Mouse (Mus musculus): ENCODE results near the gene Dtx2. TPM values are rescaled to one million over a fixed set of nuclear protein-coding genes. Genes with fewer than 3 reads are reported as not detected.
A peak's percentile ranks its signal among the peaks of the same experiment; 100 is the strongest.
"Not testable (repeated sequence)": the region's sequence is repeated elsewhere in the genome, so short reads cannot be mapped to it uniquely, and the experiment has no call there.

Dtx2 gene
- total RNA-seq, 2 experiments from 2014 or later, result 7.7 to 8.4 TPM

DNA sequence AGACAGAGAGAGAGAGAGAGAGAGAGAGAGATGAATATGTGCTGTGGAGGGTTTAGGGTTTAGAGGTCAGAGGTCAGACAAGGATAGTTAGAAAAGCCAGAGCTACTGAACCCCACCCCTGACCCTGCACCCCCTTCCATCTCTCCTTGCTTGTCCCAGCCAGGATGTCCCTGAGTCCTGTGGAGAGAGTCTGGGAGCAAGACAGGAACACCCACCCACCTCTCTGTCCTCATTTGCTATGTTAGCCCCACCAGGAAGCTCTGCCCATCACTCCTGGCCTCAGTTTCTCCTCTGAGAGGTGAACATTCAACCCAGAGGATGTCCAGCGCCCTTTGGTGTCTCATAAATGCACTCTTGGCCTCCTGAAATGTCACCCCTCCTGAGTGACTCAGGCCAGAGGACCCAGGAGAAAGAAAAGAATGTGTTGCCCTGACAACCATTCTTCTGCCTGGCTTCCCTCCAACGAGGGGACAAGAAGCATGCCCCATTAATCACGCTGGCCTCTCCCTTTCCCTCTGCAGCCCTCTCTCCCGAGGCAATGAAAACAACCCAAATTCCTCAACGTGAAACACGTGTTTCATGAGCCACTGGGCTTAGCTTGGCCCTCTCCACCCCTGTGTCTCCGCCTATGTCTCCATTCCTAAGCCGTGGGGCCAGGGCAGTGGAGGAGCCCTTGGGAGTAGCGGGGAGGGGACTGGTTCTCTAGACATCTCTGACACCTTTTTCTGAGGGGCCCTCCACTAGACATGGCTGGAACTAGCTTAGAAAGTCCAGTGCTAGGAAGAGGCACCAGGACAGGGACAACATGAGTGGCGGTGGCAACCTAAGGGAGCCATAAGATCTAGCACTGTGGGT, 56.9 kb downstream of the Dtx2 start:
- DNase-seq (ENCODE audit: low spot score in 2 of 2), result no peak
- intact Hi-C loops (cut with DNase I), result no loop called here

GRCm38 (mm10) chr5:136052861-136053655, 58.5 kb downstream of the Dtx2 start:
- intact Hi-C loops (cut with DNase I), result no loop called here

DNA sequence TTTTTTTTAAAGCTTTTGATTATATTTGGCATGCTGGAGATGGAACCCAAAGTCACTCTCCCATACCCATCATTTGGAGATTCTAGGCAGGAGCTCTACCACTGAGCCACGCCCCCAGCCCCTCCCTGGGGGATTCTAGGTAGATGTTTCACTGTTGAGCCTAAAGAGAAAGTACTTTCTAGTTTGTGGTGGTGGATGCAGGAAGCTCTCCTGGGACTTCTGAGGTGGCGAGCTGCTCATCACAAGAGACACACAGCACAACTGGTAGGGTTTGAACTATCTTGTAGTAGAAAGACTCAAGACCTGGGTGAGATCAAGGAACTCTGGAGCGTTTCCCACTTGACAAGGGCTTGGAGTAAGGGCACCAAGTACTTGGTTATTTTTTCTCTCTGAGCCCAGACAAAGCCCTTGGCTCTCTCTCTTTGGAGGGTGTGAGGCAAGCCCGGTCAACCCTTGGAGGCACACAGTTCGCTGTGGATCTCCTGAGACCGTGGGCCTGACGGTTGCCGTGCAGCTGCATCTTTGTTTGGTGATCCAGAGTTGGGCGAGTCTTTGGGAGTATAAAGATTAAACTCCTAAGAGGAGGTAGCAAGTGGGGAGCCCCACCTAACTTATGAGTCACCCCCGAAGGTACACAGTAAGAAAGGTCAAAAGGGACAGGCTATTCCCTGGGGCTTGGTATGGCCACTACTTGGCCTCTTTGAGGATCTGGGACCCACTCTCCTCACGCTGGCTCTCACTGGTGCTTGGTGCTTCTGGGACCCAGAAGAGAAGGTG, 59.9 kb downstream of the Dtx2 start, which contains the start of gene Upk3bl:
Gene Upk3bl, plus strand, starts transcription at position 192 of the 777 bp plus-strand sequence.
- intact Hi-C loops (cut with DNase I), result no loop called here
- DNase-seq (ENCODE audit: low spot score in 2 of 2), result no peak

More at GRCm38 (mm10) chr5:136052861-136053655, 58.5 kb downstream of the Dtx2 start:
- DNase-seq (ENCODE audit: low spot score in 2 of 2), result no peak

DNA sequence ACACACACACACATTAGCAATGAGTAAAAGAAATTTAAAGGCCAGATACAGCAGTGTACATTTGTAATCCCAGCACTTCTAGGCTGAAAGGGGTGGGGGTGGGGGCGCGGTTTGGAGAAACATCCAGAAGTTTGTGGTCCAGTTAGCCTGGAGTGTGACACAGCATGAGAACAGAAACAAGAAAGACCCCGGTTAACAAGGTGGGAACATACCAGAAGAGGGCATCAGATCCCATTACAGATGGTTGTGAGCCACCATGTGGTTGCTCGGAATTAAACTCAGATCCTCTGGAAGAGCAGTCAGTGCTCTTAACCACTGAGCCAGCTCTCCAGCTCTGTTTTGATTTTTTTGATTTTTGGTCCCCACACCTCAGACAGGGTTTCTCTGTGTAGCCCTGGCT, 61.5 kb downstream of the Dtx2 start:
- no peak for DNase-seq (ENCODE audit: low spot score in 2 of 2)
- intact Hi-C loops (cut with DNase I), result no loop called here

DNA sequence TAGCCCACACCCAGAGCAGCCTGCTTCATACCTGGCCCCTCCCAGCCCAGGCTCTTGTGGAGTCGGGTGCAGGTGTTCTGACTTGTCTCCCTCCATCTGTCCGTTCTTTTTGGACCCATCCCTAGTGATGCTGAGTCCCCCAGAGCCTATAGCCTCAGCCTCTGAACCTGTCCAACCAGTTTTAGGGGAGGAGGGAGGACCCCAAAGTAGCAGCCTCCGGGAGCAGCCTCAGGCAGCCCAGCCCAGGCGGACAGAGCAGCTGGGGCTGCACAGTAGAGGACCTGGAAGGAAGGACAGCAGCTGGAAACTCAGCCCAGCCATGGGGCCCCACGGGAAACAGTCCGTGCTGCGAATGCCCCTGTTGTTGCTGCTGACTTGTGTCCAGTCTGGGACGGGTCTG, 62.5 kb downstream of the Dtx2 start:
- no peak for DNase-seq (ENCODE audit: low spot score in 2 of 2)
- intact Hi-C loops (cut with DNase I), result no loop called here

DNA sequence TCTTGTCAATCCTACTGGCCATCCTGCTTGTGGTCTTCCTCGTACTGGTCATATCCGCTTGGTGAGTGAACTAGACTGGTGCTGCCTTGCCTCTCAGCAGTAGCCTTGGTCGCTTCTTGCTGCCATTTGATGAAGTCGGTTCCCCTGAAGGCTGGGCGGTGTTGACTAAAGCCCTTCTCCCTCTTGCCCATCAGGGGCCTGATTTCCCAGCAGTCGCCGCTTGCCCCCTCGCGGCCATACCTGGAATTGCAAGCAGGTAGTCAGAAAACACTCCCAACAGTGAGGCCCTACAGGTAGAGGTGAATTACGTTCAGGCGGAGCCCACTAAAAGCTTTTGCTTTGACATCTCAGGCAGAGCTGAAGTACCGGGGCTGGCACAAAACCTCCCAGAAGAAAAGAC, 67.0 kb downstream of the Dtx2 start:
- DNase-seq (ENCODE audit: low spot score in 2 of 2), result peak; percentile 58 to 68
- intact Hi-C loops (cut with DNase I), result loop anchor here (2.0 to 5.0 kb wide), 3 partner anchors 79 to 183 kb away; partner anchors contain the start of gene Zp3

DNA sequence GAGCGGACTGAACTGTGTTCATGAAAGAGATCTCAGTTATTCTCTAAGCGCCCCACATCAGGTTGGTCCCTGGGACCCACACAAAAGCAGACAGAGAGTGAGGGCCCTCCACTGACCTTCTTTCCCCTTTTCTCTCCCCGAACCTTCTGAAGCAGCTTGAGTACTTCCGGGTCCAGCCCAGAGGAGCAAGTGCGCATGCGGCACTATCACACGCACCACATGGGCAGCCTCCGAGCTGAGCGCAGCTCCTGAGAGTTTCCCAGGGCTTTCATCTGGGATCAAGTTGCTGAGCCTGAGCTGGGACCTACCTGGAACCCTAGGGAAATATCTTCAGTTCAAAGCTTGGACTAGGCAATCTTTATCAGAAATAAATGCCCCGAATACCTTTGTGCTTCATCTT, 69.3 kb downstream of the Dtx2 start:
- intact Hi-C loops (cut with DNase I), result loop anchor here (5.0 kb wide), 2 partner anchors 82 to 167 kb away; partner anchors contain the start of gene Zp3
- no peak for DNase-seq (ENCODE audit: low spot score in 2 of 2)

DNA sequence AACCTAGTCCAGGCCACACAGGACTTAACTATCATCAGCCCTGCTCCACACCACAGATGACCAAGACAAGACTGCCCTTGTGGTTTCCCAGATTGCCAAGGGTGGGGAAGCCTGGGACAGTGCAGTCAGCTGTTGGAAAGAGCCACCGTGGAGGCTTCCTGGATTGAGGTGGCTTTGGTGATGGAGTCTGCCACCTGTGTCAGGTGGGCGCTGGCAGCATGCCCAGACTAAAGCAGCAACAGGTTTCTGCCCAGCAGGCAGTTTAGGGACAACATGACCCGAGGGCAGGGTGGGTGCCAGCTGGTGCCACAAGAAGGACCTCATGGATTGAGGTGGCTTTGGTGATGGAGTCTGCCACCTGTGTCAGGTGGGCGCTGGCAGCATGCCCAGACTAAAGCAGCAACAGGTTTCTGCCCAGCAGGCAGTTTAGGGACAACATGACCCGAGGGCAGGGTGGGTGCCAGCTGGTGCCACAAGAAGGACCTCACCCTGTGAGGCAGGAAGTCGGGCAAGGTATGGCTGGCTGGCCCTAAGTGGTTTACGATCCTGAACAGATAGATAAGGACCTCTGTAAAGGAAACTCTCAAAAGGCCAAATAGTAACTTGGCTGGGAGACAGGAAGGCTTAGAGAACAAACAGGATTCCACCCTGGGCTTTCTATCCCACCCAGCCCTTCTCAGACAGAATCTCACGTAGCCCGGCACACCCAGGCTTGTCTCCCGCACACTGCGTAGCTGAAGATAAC, 72.0 kb downstream of the Dtx2 start:
- intact Hi-C loops (cut with DNase I); DNase-seq (ENCODE audit: low spot score in 2 of 2): not testable (repeated sequence)

DNA sequence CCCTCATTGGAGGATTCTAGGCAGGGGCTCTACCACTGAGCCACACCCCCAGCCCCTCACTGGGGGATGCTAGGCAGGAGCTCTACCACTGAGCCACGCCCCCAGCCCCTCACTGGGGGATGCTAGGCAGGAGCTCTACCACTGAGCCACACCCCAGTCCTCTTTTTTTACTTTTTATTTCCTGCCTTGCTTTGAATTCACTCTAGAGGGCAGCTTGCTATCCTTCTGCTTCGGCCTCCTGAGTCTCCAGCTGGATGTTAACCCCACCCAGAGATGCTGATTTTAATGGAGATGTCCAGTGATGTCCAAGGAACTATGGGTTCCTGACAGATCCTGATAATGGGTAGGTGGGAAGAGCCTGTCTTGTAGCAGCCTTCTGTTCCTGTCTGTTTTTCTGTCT, 74.8 kb downstream of the Dtx2 start:
- DNase-seq (ENCODE audit: low spot score in 2 of 2), result no peak
- intact Hi-C loops (cut with DNase I), result no loop called here

GRCm38 (mm10) chr5:136073051-136073450, 78.5 kb downstream of the Dtx2 start:
- intact Hi-C loops (cut with DNase I), result no loop called here
- no peak for DNase-seq (ENCODE audit: low spot score in 2 of 2)

GRCm38 (mm10) chr5:136073526-136073925, 78.9 kb downstream of the Dtx2 start:
- intact Hi-C loops (cut with DNase I), result no loop called here
- DNase-seq (ENCODE audit: low spot score in 2 of 2), result no peak

DNA sequence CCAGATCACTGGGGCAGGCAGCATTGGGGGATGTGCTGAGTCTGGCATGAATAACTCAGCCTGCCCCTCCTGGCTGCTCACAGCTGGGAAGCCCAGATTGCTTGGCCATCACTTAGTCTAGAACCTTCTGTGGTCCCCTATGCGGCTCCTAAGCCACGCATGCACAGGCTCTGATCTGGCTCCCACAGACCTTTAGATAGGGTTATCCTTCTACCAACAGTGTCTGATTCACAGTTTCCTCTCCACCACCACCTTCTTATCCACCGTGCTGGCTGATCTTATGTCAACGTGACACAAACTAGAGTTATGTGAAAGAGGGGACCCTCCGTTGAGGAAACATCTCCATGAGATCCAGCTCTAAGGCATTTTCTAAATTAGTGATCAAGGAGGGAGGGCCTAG, 80.5 kb downstream of the Dtx2 start:
- no peak for DNase-seq (ENCODE audit: low spot score in 2 of 2)
- intact Hi-C loops (cut with DNase I), result no loop called here

- DNase-seq (ENCODE audit: low spot score in 2 of 2), result no peak
- intact Hi-C loops (cut with DNase I), result no loop called here
Measured at GRCm38 (mm10) chr5:136076284-136076683, 81.7 kb downstream of the Dtx2 start.

DNA sequence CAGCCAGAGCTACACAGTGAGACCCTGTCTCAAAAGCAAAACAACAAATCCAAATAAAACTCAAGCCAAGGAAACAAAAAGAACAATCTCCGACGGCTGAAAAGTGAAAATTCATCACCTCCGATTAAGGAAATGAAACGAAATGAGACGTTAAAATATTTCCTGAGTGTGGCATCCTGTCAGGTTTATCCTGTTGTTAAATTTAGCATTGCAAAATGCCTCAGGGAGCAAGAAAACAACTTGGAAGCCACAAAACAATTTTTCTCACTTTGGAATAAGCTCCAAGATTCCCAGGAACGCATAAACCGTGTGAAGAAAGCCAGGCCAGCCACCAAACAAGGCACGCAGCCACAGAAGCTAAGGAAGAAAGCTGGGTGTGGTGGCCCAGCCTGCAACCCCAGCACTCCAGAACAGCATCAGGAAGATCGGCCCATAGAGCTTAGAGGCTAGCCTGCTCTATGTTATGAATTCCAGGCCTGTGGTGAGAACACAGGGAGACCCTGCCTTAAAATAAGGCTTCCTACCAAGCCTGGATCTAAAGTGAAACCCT, 82.5 kb downstream of the Dtx2 start:
- intact Hi-C loops (cut with DNase I), result no loop called here

DNA sequence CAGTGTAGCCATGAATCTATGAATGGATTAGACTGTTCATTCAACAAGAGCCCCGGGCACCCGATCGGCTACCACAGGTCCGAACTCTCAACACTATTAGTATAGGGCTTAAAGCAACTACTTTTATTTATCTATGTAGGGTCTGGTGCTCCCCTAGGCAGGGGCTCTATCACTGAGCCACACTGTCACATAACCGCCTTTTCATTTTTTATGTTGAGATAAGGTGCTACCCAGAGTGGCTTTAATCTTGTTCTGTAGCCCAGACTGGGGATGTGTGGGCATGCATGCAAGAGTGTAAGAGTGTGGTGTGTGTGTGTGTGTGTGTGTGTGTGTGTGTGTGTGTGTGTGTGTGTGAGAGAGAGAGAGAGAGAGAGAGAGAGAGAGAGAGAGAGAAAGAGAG, 83.5 kb downstream of the Dtx2 start:
- DNase-seq (ENCODE audit: low spot score in 2 of 2), result no peak
- intact Hi-C loops (cut with DNase I), result no loop called here

More for the DNA sequence above, 82.5 kb downstream of the Dtx2 start:
- no peak for DNase-seq (ENCODE audit: low spot score in 2 of 2)

DNA sequence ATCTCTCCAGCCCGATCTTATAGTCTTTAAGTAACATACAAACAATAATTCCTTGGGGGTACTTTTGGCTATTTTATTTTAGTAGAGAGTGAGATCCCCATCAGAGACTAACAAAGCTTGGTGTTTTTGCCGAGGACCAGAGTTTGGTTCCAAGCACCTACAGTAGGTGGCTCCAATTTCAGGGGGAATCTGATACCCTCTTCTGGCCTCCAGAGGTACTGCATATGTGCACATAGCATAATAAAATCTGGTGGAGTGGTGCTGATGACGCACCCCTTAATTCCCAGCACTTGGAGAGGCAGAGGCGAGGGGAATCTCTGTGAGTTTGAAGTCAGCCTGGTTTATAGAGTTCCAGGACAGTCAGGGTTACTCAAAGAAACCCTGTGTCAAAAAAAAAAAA, 87.7 kb downstream of the Dtx2 start:
- intact Hi-C loops (cut with DNase I), result no loop called here
- no peak for DNase-seq (ENCODE audit: low spot score in 2 of 2)

All from left cerebral cortex, postnatal 36 days (tissue).